Mouse (Mus musculus) lung, adult 10 weeks (tissue): ENCODE measurements around the gene Ap1s3. TPM values are rescaled to one million over a fixed set of nuclear protein-coding genes. Genes with fewer than 3 reads are reported as not detected.

ENCODE experiments used
- polyA plus RNA-seq: library from polyadenylated mRNA; stranded (reverse); fragments of 350-450 nt; fragmentation: Illumina TruSeq; extraction: RNeasy Lipid Tissue Mini Kit (QIAGEN cat#74804); gene quantifications from one replicate; pipeline ENCODE4 v1.2.3, GENCODE M21; 2014; ENCODE audit warnings: low read depth, low replicate concordance; ENCODE audit not compliant: insufficient read depth

Ap1s3 gene
- 5.4 TPM for polyA plus RNA-seq

DNA sequence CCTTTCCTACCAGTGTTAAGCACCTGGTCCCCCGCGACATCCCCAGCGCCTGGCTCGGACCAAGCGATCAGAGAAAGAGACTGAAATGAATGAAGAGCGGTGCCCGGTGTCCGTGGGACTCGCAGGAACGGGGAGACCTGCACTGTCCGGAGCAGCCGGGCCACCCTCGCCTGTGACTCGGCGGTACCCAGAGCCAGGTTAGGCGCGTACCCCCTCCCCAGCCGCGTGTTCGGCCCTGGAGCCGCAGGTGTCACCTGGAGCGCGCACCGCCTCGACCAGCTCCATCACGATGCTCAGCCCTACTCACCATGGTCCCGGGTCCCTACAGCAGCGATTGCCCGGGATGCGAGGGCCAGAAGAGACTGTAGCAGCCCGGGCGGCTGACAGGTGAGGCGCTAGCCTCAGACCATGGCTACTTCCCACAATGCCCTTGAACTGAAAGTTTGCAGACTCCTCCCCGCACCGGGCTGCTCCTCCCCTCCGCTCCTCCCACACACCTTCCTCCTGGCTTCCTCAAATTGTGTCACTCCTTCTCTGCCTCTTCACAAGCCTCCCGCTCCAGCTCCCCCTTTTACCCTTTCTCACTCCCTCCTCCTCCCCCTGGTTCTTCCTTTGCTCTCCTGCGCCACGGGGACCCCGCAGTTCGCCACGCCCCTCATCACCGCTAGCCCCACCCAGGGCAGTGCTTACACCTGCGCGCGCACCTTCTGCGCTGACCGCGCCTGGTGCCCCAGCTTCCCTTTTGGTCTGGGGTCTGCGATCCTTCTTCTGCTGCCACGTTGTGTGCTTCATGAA is at the start of gene Ap1s3:
TSS of gene Ap1s3 (minus strand) at position 430 of the 795 bp plus-strand sequence.

Other genes starting within 250 kb of the Ap1s3 start
- 0.33 TPM for gene Scg2, start 231.9 kb downstream of the Ap1s3 start, polyA plus RNA-seq
- 24.8 TPM for gene Mrpl44, start 104.0 kb upstream of the Ap1s3 start, polyA plus RNA-seq
- gene Wdfy1, start 104.2 kb upstream of the Ap1s3 start, polyA plus RNA-seq, result 5.8 TPM
- 73.4 TPM for gene Serpine2, start 189.2 kb upstream of the Ap1s3 start, polyA plus RNA-seq